Comparison of ENCODE assay signal across 18 mouse cellular contexts in genomic region chr12:40704296-40704695, GRCm38 (mm10).
"Had no signal": no experiment of that assay in that cellular context is flagged by ENCODE, and none has a peak within 500 bp of the region (broad histone marks: within the 10 kb centered on the region; RNA-seq: fewer than 3 reads in every experiment).

No protein-coding gene starts in this region.

- ATAC-seq: liver, postnatal 0 days; lung, postnatal 0 days; midbrain, embryonic 15.5 days had no signal

- H3K9me3 ChIP-seq: limb, embryonic 12.5 days; limb, embryonic 15.5 days; midbrain, embryonic 12.5 days; midbrain, embryonic 15.5 days had no signal

- H3K9ac ChIP-seq: limb, embryonic 12.5 days; limb, embryonic 15.5 days; liver, embryonic 14.5 days; liver, postnatal 0 days; lung, embryonic 14.5 days; midbrain, embryonic 12.5 days; midbrain, embryonic 15.5 days had no signal

- H3K4me1 ChIP-seq: limb, embryonic 12.5 days; limb, embryonic 15.5 days; midbrain, embryonic 12.5 days; midbrain, embryonic 15.5 days had no signal

- H3K27ac ChIP-seq: limb, embryonic 12.5 days; limb, embryonic 15.5 days; liver, embryonic 14.5 days; macrophage; midbrain, embryonic 12.5 days; midbrain, embryonic 15.5 days had no signal

- H3K4me2 ChIP-seq: limb, embryonic 12.5 days; limb, embryonic 15.5 days; liver, embryonic 11.5 days; lung, embryonic 14.5 days; midbrain, embryonic 12.5 days; midbrain, embryonic 15.5 days had no signal

- H3K36me3 ChIP-seq: limb, embryonic 12.5 days; limb, embryonic 15.5 days had no signal

- H3K4me3 ChIP-seq: limb, embryonic 12.5 days; limb, embryonic 15.5 days; midbrain, embryonic 12.5 days; midbrain, embryonic 15.5 days; myocyte had no signal

- DNase-seq: kidney, adult 9 months; kidney, postnatal 14 days; kidney, postnatal 4 days; left cerebral cortex, postnatal 4 days; liver, postnatal 0 days; lung, embryonic 14.5 days; thymus, adult 2 months; thymus, postnatal 14 days; thymus, postnatal 4 days had no signal

- H3K27me3 ChIP-seq: limb, embryonic 12.5 days; limb, embryonic 15.5 days; midbrain, embryonic 12.5 days; midbrain, embryonic 15.5 days had no signal
